Mouse (Mus musculus) c-Kit-positive CD71-negative TER-119-negative erythroid progenitor cells, embryonic 14.5 days (primary cell): ENCODE measurements around the gene Polg.

Experiments
- DNase-seq: peaks from one replicate; pipeline ENCODE4 v3.0.0-alpha.2; 2013; ENCODE audit warnings: low read depth

Gene Polg

GRCm38 (mm10) chr7:79502152-79503102 is 36.3 kb upstream of the Polg start:
- no peak for DNase-seq

- DNase-seq = no peak
Measured at GRCm38 (mm10) chr7:79501581-79502031, 35.4 kb upstream of the Polg start.

- DNase-seq = no peak
Measured at GRCm38 (mm10) chr7:79500681-79501306, 34.6 kb upstream of the Polg start.

- no peak for DNase-seq
Measured at GRCm38 (mm10) chr7:79499596-79500570, 33.7 kb upstream of the Polg start.

GRCm38 (mm10) chr7:79498965-79499595 is 32.9 kb upstream of the Polg start:
- DNase-seq = no peak

GRCm38 (mm10) chr7:79498356-79498755 is 32.2 kb upstream of the Polg start:
- DNase-seq = no peak

- DNase-seq = no peak
Measured at GRCm38 (mm10) chr7:79497701-79498115, 31.5 kb upstream of the Polg start.

GRCm38 (mm10) chr7:79496816-79497328 is 30.7 kb upstream of the Polg start:
- DNase-seq = no peak

GRCm38 (mm10) chr7:79495988-79496815 is 30.0 kb upstream of the Polg start:
- DNase-seq = peak; percentile 73

GRCm38 (mm10) chr7:79493915-79494314 is 27.8 kb upstream of the Polg start:
- DNase-seq = peak; percentile 52

- no peak for DNase-seq
Measured at GRCm38 (mm10) chr7:79486528-79486927, 20.4 kb upstream of the Polg start.

GRCm38 (mm10) chr7:79474831-79475399 is 8.8 kb upstream of the Polg start:
- no peak for DNase-seq

- DNase-seq = no peak
Measured at GRCm38 (mm10) chr7:79473496-79474194, 7.5 kb upstream of the Polg start.

GRCm38 (mm10) chr7:79472792-79473191 is 6.6 kb upstream of the Polg start:
- no peak for DNase-seq

- no peak for DNase-seq
Measured at GRCm38 (mm10) chr7:79471436-79471835, 5.3 kb upstream of the Polg start.

- DNase-seq = no peak
Measured at GRCm38 (mm10) chr7:79470718-79471117, 4.6 kb upstream of the Polg start.

- DNase-seq = no peak
Measured at GRCm38 (mm10) chr7:79469766-79470165, 3.6 kb upstream of the Polg start.

- DNase-seq = no peak
Measured at GRCm38 (mm10) chr7:79468994-79469393, 2.8 kb upstream of the Polg start.

GRCm38 (mm10) chr7:79467951-79468350 is 1.8 kb upstream of the Polg start:
- DNase-seq = no peak
